Mouse (Mus musculus): ENCODE results near the gene Dpyd. TPM values are rescaled to one million over a fixed set of nuclear protein-coding genes. Genes with fewer than 3 reads are reported as not detected.

Gene Dpyd
- polyA plus RNA-seq, 1 experiment from 2014 or later = 3.6 TPM

- WGBS = 91% methylated on average over 8 of the region's 8 CpGs
- Histone ChIP-seq H3K36me3 (no peaks in the 10 kb centered on the region), H3K27me3 (ENCODE audit: low read depth, poor library complexity, severe bottlenecking) (no peaks in the 10 kb centered on the region)
These were observed 869.4 kb downstream of the Dpyd start for GRCm38 (mm10) chr3:119431339-119431738.

GRCm38 (mm10) chr3:119431757-119432156, 869.8 kb downstream of the Dpyd start:
- WGBS = 88% methylated on average over 7 of the region's 7 CpGs
- no peaks in the 10 kb centered on the region for H3K9me3 ChIP-seq (replicated peaks)
- H3K27me3 ChIP-seq (ENCODE audit: low read depth, poor library complexity, severe bottlenecking) = no peaks in the 10 kb centered on the region
- no peaks in the 10 kb centered on the region for H3K4me1 ChIP-seq
- DNase-seq (ENCODE audit: low spot score) = no peak
- H3K27ac ChIP-seq (replicated peaks) = no peak overlapping the region
- H3K4me3 ChIP-seq = no peak overlapping the region
- no peaks in the 10 kb centered on the region for H3K36me3 ChIP-seq

More at GRCm38 (mm10) chr3:119431339-119431738, 869.4 kb downstream of the Dpyd start:
- Histone ChIP-seq H3K27ac (replicated peaks) (no peak overlapping the region), H3K4me3 (no peak overlapping the region), H3K4me1 (no peaks in the 10 kb centered on the region), H3K9me3 (replicated peaks) (no peaks in the 10 kb centered on the region)
- DNase-seq (ENCODE audit: low spot score) = no peak

- WGBS = 96% methylated on average over 2 of the region's 2 CpGs
- H3K36me3 ChIP-seq = no peaks in the 10 kb centered on the region
- no peak overlapping the region for H3K27ac ChIP-seq (replicated peaks)
- H3K4me3 ChIP-seq = no peak overlapping the region
- H3K27me3 ChIP-seq (ENCODE audit: low read depth, poor library complexity, severe bottlenecking) = no peaks in the 10 kb centered on the region
- no peak for DNase-seq (ENCODE audit: low spot score)
- H3K9me3 ChIP-seq (replicated peaks) = no peaks in the 10 kb centered on the region
- H3K4me1 ChIP-seq = no peaks in the 10 kb centered on the region
These were observed 885.6 kb downstream of the Dpyd start for GRCm38 (mm10) chr3:119447559-119447958.

GRCm38 (mm10) chr3:119464073-119464472, 902.1 kb downstream of the Dpyd start:
- Histone ChIP-seq H3K27ac (replicated peaks) (no peak overlapping the region), H3K36me3 (no peaks in the 10 kb centered on the region), H3K4me3 (no peak overlapping the region), H3K9me3 (replicated peaks) (no peaks in the 10 kb centered on the region), H3K4me1 (peaks cover 14% of the 10 kb centered on the region), H3K27me3 (ENCODE audit: low read depth, poor library complexity, severe bottlenecking) (peaks cover 64% of the 10 kb centered on the region)
- 52% methylated on average over 2 of the region's 2 CpGs for WGBS
- no peak for DNase-seq (ENCODE audit: low spot score)

- Histone ChIP-seq H3K27me3 (ENCODE audit: low read depth, poor library complexity, severe bottlenecking) (peaks cover 68% of the 10 kb centered on the region), H3K36me3 (no peaks in the 10 kb centered on the region), H3K27ac (replicated peaks) (no peak overlapping the region), H3K9me3 (replicated peaks) (no peaks in the 10 kb centered on the region), H3K4me3 (no peak overlapping the region), H3K4me1 (peaks cover 14% of the 10 kb centered on the region)
- DNase-seq (ENCODE audit: low spot score) = no peak
- WGBS = 60% methylated on average over 1 of the region's 1 CpGs
These were observed 902.5 kb downstream of the Dpyd start for GRCm38 (mm10) chr3:119464479-119464878.

GRCm38 (mm10) chr3:119467723-119468122, 905.8 kb downstream of the Dpyd start:
- H3K4me3 ChIP-seq = no peak overlapping the region
- WGBS = 80% methylated on average over 2 of the region's 2 CpGs
- DNase-seq (ENCODE audit: low spot score) = no peak
- peaks cover 64% of the 10 kb centered on the region for H3K27me3 ChIP-seq (ENCODE audit: low read depth, poor library complexity, severe bottlenecking)
- H3K27ac ChIP-seq (replicated peaks) = no peak overlapping the region
- peaks cover 14% of the 10 kb centered on the region for H3K4me1 ChIP-seq
- H3K9me3 ChIP-seq (replicated peaks) = no peaks in the 10 kb centered on the region
- no peaks in the 10 kb centered on the region for H3K36me3 ChIP-seq

Data from midbrain, embryonic 10.5 days (tissue).